Mouse (Mus musculus): ENCODE results near the gene Chd5.

GRCm38 (mm10) chr4:152392192-152392591 is 53.7 kb downstream of the Chd5 start:
- TF ChIP-seq POLR2A (IDR thresholded peaks at IDR 0.05; ENCODE audit: borderline replicate concordance, control insufficient read depth, low read depth, low read length) (no peak), CTCF (IDR thresholded peaks at IDR 0.05; ENCODE audit: control insufficient read depth, insufficient read depth, low read length) (no peak)

Measured in bone marrow, adult 2 months (tissue).